Mouse (Mus musculus): ENCODE measurements around the gene Hoxa10.

DNA sequence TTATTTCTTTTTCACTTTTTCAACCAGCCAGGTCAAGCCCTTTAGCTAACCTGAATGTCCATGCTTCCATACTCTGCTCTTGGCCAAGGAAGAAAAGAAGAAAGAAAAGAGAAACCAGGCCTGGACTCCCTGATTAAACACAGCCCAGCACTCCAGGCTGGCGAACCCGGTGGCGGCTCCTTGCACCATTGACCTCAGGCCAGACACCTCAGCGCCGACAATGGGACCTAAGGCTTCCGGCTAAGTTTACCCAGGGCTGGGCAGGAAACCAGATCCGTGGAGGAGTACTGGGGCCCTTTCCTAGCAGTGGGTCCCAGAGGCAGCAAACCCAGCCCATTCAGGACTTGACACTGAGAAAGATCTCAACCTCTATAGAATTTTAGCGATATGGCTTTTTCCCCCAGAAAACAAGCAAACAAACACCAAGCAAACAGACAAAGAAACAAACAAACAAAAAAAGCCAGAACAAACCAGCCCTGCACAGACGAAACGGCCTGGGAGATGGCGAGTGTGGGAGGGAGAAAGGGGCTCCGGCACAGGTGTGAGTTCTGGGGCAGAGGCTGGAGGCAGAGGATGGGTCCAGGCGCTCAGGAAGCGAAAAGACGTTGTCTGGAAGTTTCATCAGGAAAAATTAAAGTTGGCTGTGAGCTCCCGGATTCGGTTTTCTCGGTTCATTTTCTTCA, 8.6 kb downstream of the Hoxa10 start:
- no peak for TF ChIP-seq CTCF (IDR thresholded peaks at IDR 0.05; ENCODE audit: borderline replicate concordance, insufficient read depth, low read depth, low read length)
- TF ChIP-seq POLR2A (IDR thresholded peaks at IDR 0.05; ENCODE audit: borderline replicate concordance, insufficient read depth, low read length) = no peak
